Mouse (Mus musculus) cerebellum, postnatal 25 days (tissue): ENCODE data around the gene Jag2.

ENCODE experiments used
- DNase-seq, 2 experiments: peaks; one replicate each; pipeline ENCODE4 v3.0.0; 2021; ENCODE audit warnings: mixed read lengths in 2 of 2

Gene Jag2

GRCm38 (mm10) chr12:112941156-112941775 lies 11.7 kb upstream of the Jag2 start:
- peak in 1 of 2 experiments; percentile 64 for DNase-seq

- DNase-seq: no peak
Measured at GRCm38 (mm10) chr12:112940710-112941109, 11.1 kb upstream of the Jag2 start.

- no peak for DNase-seq
Measured at GRCm38 (mm10) chr12:112940238-112940637, 10.7 kb upstream of the Jag2 start.

- DNase-seq: peak; percentile 84 to 87
Measured at GRCm38 (mm10) chr12:112938873-112939565, 9.4 kb upstream of the Jag2 start.

- DNase-seq: no peak
Measured at GRCm38 (mm10) chr12:112938366-112938765, 8.8 kb upstream of the Jag2 start.

- peak in 1 of 2 experiments; percentile 33 for DNase-seq
Measured at GRCm38 (mm10) chr12:112937906-112938305, 8.3 kb upstream of the Jag2 start.

- DNase-seq: no peak
Measured at GRCm38 (mm10) chr12:112932647-112933046, 3.1 kb upstream of the Jag2 start.

- DNase-seq: peak in 1 of 2 experiments; percentile 46
Measured at GRCm38 (mm10) chr12:112928401-112929241, 955 bp downstream of the Jag2 start.

GRCm38 (mm10) chr12:112927265-112927664 lies 2.3 kb downstream of the Jag2 start:
- no peak for DNase-seq

GRCm38 (mm10) chr12:112925950-112926349 lies 3.6 kb downstream of the Jag2 start:
- no peak for DNase-seq

GRCm38 (mm10) chr12:112922541-112922940 lies 7.0 kb downstream of the Jag2 start:
- no peak for DNase-seq

GRCm38 (mm10) chr12:112921518-112921917 lies 8.1 kb downstream of the Jag2 start:
- no peak for DNase-seq

GRCm38 (mm10) chr12:112917906-112918305 lies 11.7 kb downstream of the Jag2 start:
- no peak for DNase-seq

- DNase-seq: no peak
Measured at GRCm38 (mm10) chr12:112917486-112917885, 12.1 kb downstream of the Jag2 start.

- no peak for DNase-seq
Measured at GRCm38 (mm10) chr12:112916698-112917400, 12.7 kb downstream of the Jag2 start.

GRCm38 (mm10) chr12:112915587-112915986 lies 14.0 kb downstream of the Jag2 start:
- DNase-seq: no peak

GRCm38 (mm10) chr12:112914527-112914926 lies 15.0 kb downstream of the Jag2 start:
- DNase-seq: no peak

GRCm38 (mm10) chr12:112912951-112913745 lies 16.4 kb downstream of the Jag2 start:
- peak; percentile 74 to 81 for DNase-seq

GRCm38 (mm10) chr12:112911701-112912100 lies 17.9 kb downstream of the Jag2 start:
- DNase-seq: no peak

- DNase-seq: no peak
Measured at GRCm38 (mm10) chr12:112908991-112909390, 20.6 kb downstream of the Jag2 start.

- DNase-seq: no peak
Measured at GRCm38 (mm10) chr12:112905001-112905400, 24.6 kb downstream of the Jag2 start.

GRCm38 (mm10) chr12:112903941-112904340 lies 25.6 kb downstream of the Jag2 start:
- DNase-seq: no peak
